Mouse (Mus musculus) liver, embryonic 16.5 days (tissue): ENCODE results near the gene Usf1. TPM values are rescaled to one million over a fixed set of nuclear protein-coding genes. Genes with fewer than 3 reads are reported as not detected.
A peak's percentile ranks its signal among the peaks of the same experiment; 100 is the strongest.

Experiments used
- ATAC-seq: fragments of 200-750 bp; cut with Nextera tagmentation; 2 replicates; pipeline ENCODE4 v1.8.0; 2017; ENCODE audit warnings: low read depth, mild to moderate bottlenecking, moderate number of reproducible peaks, moderate library complexity
- H3K27ac ChIP-seq: fragments of 300-500 bp; sonication (generic); 2 replicates; pipeline ENCODE4 v1.5.1; 2014; ENCODE audit warnings: mild to moderate bottlenecking, low read length
- H3K27me3 ChIP-seq: fragments of 300-500 bp; sonication (generic); 2 replicates; pipeline ENCODE4 v1.6.1; 2014; ENCODE audit warnings: low read depth, low read length, mixed read lengths; ENCODE audit not compliant: control insufficient read depth, insufficient read depth
- H3K36me3 ChIP-seq: fragments of 300-500 bp; sonication (generic); 2 replicates; pipeline ENCODE4 v1.6.1; 2014; ENCODE audit warnings: mild to moderate bottlenecking; ENCODE audit not compliant: control insufficient read depth, insufficient read depth
- H3K4me1 ChIP-seq: fragments of 300-500 bp; sonication (generic); 2 replicates; pipeline ENCODE4 v1.6.1; 2014; ENCODE audit warnings: low read depth, low read length, mixed read lengths; ENCODE audit not compliant: control insufficient read depth
- H3K4me2 ChIP-seq: fragments of 300-500 bp; sonication (generic); 2 replicates; pipeline ENCODE4 v1.6.1; 2014; ENCODE audit warnings: low read depth, low read length, mixed read lengths
- H3K4me3 ChIP-seq: fragments of 300-500 bp; sonication (generic); 2 replicates; pipeline ENCODE4 v1.5.1; 2014; ENCODE audit warnings: low read depth, mild to moderate bottlenecking, low read length
- H3K9ac ChIP-seq: fragments of 300-500 bp; sonication (generic); 2 replicates; pipeline ENCODE4 v1.6.1; 2014; ENCODE audit warnings: low read depth, low read length
- H3K9me3 ChIP-seq: fragments of 300-500 bp; sonication (generic); replicated peaks from 2 replicates; pipeline ENCODE4 v1.6.1; 2016; ENCODE audit warnings: low read length; ENCODE audit not compliant: control insufficient read depth
- WGBS: fragments of 180-500 bp; shearing (Covaris S2); extraction: QIAGEN DNeasy Blood & Tissue Kit; methylation state at CpG from one replicate; pipeline ENCODE4 v1.1.7; 2014; ENCODE audit not compliant: insufficient replicate concordance; 5-methylcytosine and 5-hydroxymethylcytosine counted together
- polyA plus RNA-seq: library from polyadenylated mRNA; unstranded; fragments of >200 nt; fragmentation: Nextera tagmentation; extraction: Ambion mirVana; gene quantifications from 2 replicates; pipeline ENCODE4 v1.2.1, GENCODE M21; 2015

Usf1 gene
- 15.9 and 19.3 TPM in 2 replicates for polyA plus RNA-seq

DNA sequence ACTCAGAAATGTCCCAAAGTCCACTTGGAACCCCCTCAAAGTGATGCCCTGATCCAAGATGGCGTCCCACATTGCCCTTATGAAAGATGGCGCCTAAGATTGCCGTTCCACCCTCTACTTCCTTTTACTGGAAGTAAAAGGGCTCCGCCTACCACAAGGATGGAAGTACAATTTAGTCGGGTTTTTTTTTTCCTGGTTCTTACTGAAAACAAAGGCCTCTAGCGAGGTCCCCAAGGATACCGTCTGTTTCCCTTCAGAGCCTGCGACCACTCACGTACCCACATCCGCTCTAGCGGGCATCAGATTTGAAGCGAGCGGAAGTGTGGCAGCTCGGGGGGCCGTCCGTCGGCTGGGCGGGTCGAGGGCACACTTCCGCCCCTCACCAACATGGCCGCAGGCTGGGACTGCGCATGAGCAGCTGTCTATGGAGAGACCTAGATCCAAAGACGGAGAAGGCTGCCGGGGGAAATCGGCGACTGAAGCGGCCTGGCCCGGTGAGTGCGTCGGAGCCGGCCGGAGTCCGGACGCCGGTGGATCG is at the start of gene Usf1:
Gene Usf1, plus strand, starts transcription at position 367 of the 538 bp plus-strand sequence.
- no peaks in the 10 kb centered on the region; the same call in 1 of the 2 replicates for H3K36me3 ChIP-seq
- H3K27me3 ChIP-seq, result no peaks in the 10 kb centered on the region
- WGBS, result under 1% methylated on average over 36 of the region's 36 CpGs
- peak; percentile 97 for ATAC-seq
- H3K4me2 ChIP-seq, result peak within 1 kb of the TSS; percentile 69
- H3K9me3 ChIP-seq, result no peaks in the 10 kb centered on the region
- peak within 1 kb of the TSS; percentile 96 for H3K9ac ChIP-seq
- H3K27ac ChIP-seq, result peak within 1 kb of the TSS; percentile 81
- H3K4me1 ChIP-seq, result peaks cover 23% of the 10 kb centered on the region
- peak within 1 kb of the TSS; percentile 97 for H3K4me3 ChIP-seq

DNA sequence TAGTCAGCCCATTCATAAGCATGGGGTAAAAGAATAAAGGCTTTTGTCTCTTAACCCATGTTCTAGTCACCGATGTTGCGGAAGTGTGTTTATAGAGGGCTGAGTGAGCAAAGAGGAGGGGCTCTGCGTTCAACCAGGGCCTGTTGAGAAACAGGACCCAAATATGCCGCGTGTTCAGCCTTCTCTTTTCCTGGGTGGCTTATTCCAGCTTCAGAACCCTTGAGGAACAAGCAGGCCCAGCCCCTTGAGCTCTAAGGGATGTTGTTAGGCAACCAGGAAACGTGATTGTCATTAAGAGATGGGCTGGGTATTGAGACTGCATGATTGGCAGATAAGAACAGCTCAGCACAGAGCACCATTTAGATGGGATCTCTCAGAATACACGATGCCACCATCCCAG is 45.2 kb upstream of the Usf1 start:
- Histone ChIP-seq H3K4me3 (no peak overlapping the region), H3K9ac (no peak overlapping the region), H3K27me3 (no peaks in the 10 kb centered on the region; the same call in 1 of the 2 replicates), H3K4me2 (no peak overlapping the region), H3K4me1 (peaks cover 8% of the 10 kb centered on the region), H3K9me3 (no peaks in the 10 kb centered on the region), H3K27ac (no peak overlapping the region), H3K36me3 (no peaks in the 10 kb centered on the region)
- no peak for ATAC-seq
- WGBS, result 50% methylated on average over 7 of the region's 7 CpGs

GRCm38 (mm10) chr1:171369845-171370556 is 41.1 kb upstream of the Usf1 start, which contains the start of gene Nectin4:
Gene Nectin4 (plus strand): TSS chr1:171370099.
- Histone ChIP-seq H3K27me3 (peaks cover 2% of the 10 kb centered on the region), H3K4me3 (no peak within 1 kb of the TSS), H3K9me3 (no peaks in the 10 kb centered on the region), H3K27ac (no peak within 1 kb of the TSS), H3K9ac (no peak within 1 kb of the TSS), H3K4me1 (no peaks in the 10 kb centered on the region), H3K36me3 (no peaks in the 10 kb centered on the region), H3K4me2 (no peak within 1 kb of the TSS)
- WGBS, result 36% methylated on average over 20 of the region's 20 CpGs
- no peak for ATAC-seq

GRCm38 (mm10) chr1:171372880-171373279 is 38.2 kb upstream of the Usf1 start:
- H3K9ac ChIP-seq, result no peak overlapping the region
- peaks cover 2% of the 10 kb centered on the region for H3K27me3 ChIP-seq
- WGBS, result 64% methylated on average over 3 of the region's 3 CpGs
- no peak overlapping the region for H3K27ac ChIP-seq
- no peak overlapping the region for H3K4me2 ChIP-seq
- H3K4me3 ChIP-seq, result no peak overlapping the region
- no peaks in the 10 kb centered on the region for H3K9me3 ChIP-seq
- ATAC-seq, result no peak
- no peaks in the 10 kb centered on the region; the same call in 1 of the 2 replicates for H3K4me1 ChIP-seq
- H3K36me3 ChIP-seq, result no peaks in the 10 kb centered on the region

- Histone ChIP-seq H3K4me2 (no peak overlapping the region), H3K27ac (no peak overlapping the region), H3K27me3 (peaks cover 2% of the 10 kb centered on the region), H3K9me3 (no peaks in the 10 kb centered on the region), H3K9ac (no peak overlapping the region), H3K4me3 (no peak overlapping the region), H3K4me1 (no peaks in the 10 kb centered on the region; the same call in 1 of the 2 replicates), H3K36me3 (no peaks in the 10 kb centered on the region)
- no peak for ATAC-seq
- WGBS, result 5% methylated on average over 4 of the region's 4 CpGs
Observed at GRCm38 (mm10) chr1:171373946-171374345, 37.2 kb upstream of the Usf1 start.

GRCm38 (mm10) chr1:171375646-171376097 is 35.4 kb upstream of the Usf1 start:
- H3K36me3 ChIP-seq, result no peaks in the 10 kb centered on the region
- H3K27me3 ChIP-seq, result peaks cover 12% of the 10 kb centered on the region
- no peak overlapping the region for H3K4me2 ChIP-seq
- 37% methylated on average over 9 of the region's 9 CpGs for WGBS
- no peak overlapping the region for H3K9ac ChIP-seq
- H3K9me3 ChIP-seq, result no peaks in the 10 kb centered on the region
- no peak overlapping the region for H3K4me3 ChIP-seq
- no peak overlapping the region for H3K27ac ChIP-seq
- H3K4me1 ChIP-seq, result no peaks in the 10 kb centered on the region; the same call in 1 of the 2 replicates
- ATAC-seq, result no peak

GRCm38 (mm10) chr1:171378298-171378697 is 32.8 kb upstream of the Usf1 start:
- peaks cover 13% of the 10 kb centered on the region for H3K27me3 ChIP-seq
- no peak for ATAC-seq
- H3K9ac ChIP-seq, result no peak overlapping the region
- H3K9me3 ChIP-seq, result no peaks in the 10 kb centered on the region
- 59% methylated on average over 6 of the region's 6 CpGs for WGBS
- H3K4me3 ChIP-seq, result no peak overlapping the region
- H3K4me1 ChIP-seq, result no peaks in the 10 kb centered on the region; the same call in 1 of the 2 replicates
- H3K27ac ChIP-seq, result no peak overlapping the region
- no peaks in the 10 kb centered on the region for H3K36me3 ChIP-seq
- no peak overlapping the region for H3K4me2 ChIP-seq

GRCm38 (mm10) chr1:171379935-171380599 is 31.0 kb upstream of the Usf1 start:
- WGBS, result 6% methylated on average over 31 of the region's 31 CpGs
- Histone ChIP-seq H3K9me3 (no peaks in the 10 kb centered on the region), H3K4me3 (peak overlapping the region; percentile 7; the same call in 1 of the 2 replicates), H3K4me1 (no peaks in the 10 kb centered on the region; the same call in 1 of the 2 replicates), H3K27ac (no peak overlapping the region), H3K9ac (no peak overlapping the region), H3K36me3 (no peaks in the 10 kb centered on the region), H3K27me3 (peaks cover 13% of the 10 kb centered on the region), H3K4me2 (peak overlapping the region; percentile 33; the same call in 1 of the 2 replicates)
- ATAC-seq, result peak; percentile 58
